Mouse (Mus musculus): ENCODE measurements around the gene Olfr792. TPM values are rescaled to one million over a fixed set of nuclear protein-coding genes. Genes with fewer than 3 reads are reported as not detected.

Gene Olfr792
- not detected for polyA plus RNA-seq (2017; shearing (Covaris generic))

GRCm38 (mm10) chr10:129538862-129539261 lies at the start of gene Olfr792:
TSS of gene Olfr792 (plus strand) at chr10:129539162.

GRCm38 (mm10) chr10:129498192-129498591 lies 40.8 kb upstream of the Olfr792 start, which contains the start of gene Olfr790:
TSS of gene Olfr790 (plus strand) at chr10:129498492.

GRCm38 (mm10) chr10:129521492-129521891 lies 17.5 kb upstream of the Olfr792 start, which contains the start of gene Olfr791:
TSS of gene Olfr791 (plus strand) at chr10:129521792.

GRCm38 (mm10) chr10:129567355-129567754 lies 28.4 kb downstream of the Olfr792 start, which contains the start of gene Olfr794:
TSS of gene Olfr794 (plus strand) at chr10:129567655.

Other genes starting within 250 kb of the Olfr792 start
- gene Olfr780, start 221.0 kb upstream of the Olfr792 start, polyA plus RNA-seq (2017; shearing (Covaris generic)): not detected
- not detected for gene Olfr781, start 210.3 kb upstream of the Olfr792 start, polyA plus RNA-seq (2017; shearing (Covaris generic))
- not detected for gene Olfr782, start 190.3 kb upstream of the Olfr792 start, polyA plus RNA-seq (2017; shearing (Covaris generic))
- gene Olfr784, start 155.1 kb upstream of the Olfr792 start, polyA plus RNA-seq (2017; shearing (Covaris generic)): not detected
- not detected for gene Olfr785, start 133.7 kb upstream of the Olfr792 start, polyA plus RNA-seq (2017; shearing (Covaris generic))
- not detected for gene Olfr786, start 111.9 kb upstream of the Olfr792 start, polyA plus RNA-seq (2017; shearing (Covaris generic))
- gene Olfr787, start 77.3 kb upstream of the Olfr792 start, polyA plus RNA-seq (2017; shearing (Covaris generic)): 0.34 TPM
- gene Olfr788, start 68.2 kb upstream of the Olfr792 start, polyA plus RNA-seq (2017; shearing (Covaris generic)): not detected
- gene Olfr789, start 54.4 kb upstream of the Olfr792 start, polyA plus RNA-seq (2017; shearing (Covaris generic)): not detected
- gene Olfr790, start 40.7 kb upstream of the Olfr792 start, polyA plus RNA-seq (2017; shearing (Covaris generic)): not detected
- not detected for gene Olfr791, start 17.4 kb upstream of the Olfr792 start, polyA plus RNA-seq (2017; shearing (Covaris generic))
- not detected for gene Olfr794, start 28.5 kb downstream of the Olfr792 start, polyA plus RNA-seq (2017; shearing (Covaris generic))
- not detected for gene Olfr796, start 73.4 kb downstream of the Olfr792 start, polyA plus RNA-seq (2017; shearing (Covaris generic))
- gene Olfr798, start 88.8 kb downstream of the Olfr792 start, polyA plus RNA-seq (2017; shearing (Covaris generic)): 0.16 TPM
- gene Olfr799, start 98.3 kb downstream of the Olfr792 start, polyA plus RNA-seq (2017; shearing (Covaris generic)): not detected
- not detected for gene Olfr800, start 118.5 kb downstream of the Olfr792 start, polyA plus RNA-seq (2017; shearing (Covaris generic))
- not detected for gene Olfr801, start 134.7 kb downstream of the Olfr792 start, polyA plus RNA-seq (2017; shearing (Covaris generic))
- not detected for gene Olfr802, start 149.0 kb downstream of the Olfr792 start, polyA plus RNA-seq (2017; shearing (Covaris generic))
- gene Olfr803, start 155.1 kb downstream of the Olfr792 start, polyA plus RNA-seq (2017; shearing (Covaris generic)): not detected
- not detected for gene Olfr804, start 164.0 kb downstream of the Olfr792 start, polyA plus RNA-seq (2017; shearing (Covaris generic))
- not detected for gene Olfr805, start 190.2 kb downstream of the Olfr792 start, polyA plus RNA-seq (2017; shearing (Covaris generic))
- gene Olfr806, start 202.8 kb downstream of the Olfr792 start, polyA plus RNA-seq (2017; shearing (Covaris generic)): not detected
- gene Olfr807, start 218.6 kb downstream of the Olfr792 start, polyA plus RNA-seq (2017; shearing (Covaris generic)): not detected
- not detected for gene Olfr808, start 226.3 kb downstream of the Olfr792 start, polyA plus RNA-seq (2017; shearing (Covaris generic))
- gene Olfr809, start 235.5 kb downstream of the Olfr792 start, polyA plus RNA-seq (2017; shearing (Covaris generic)): not detected

All from naive thymus-derived CD4-positive, alpha-beta T cell, adult 5 months (primary cell).